Mouse (Mus musculus) embryonic facial prominence, embryonic 11.5 days (tissue): ENCODE data around the gene Adam19. TPM values are rescaled to one million over a fixed set of nuclear protein-coding genes. Genes with fewer than 3 reads are reported as not detected.
A peak's percentile ranks its signal among the peaks of the same experiment; 100 is the strongest.

Source experiments
- ATAC-seq: fragments of 200-750 bp; cut with Nextera tagmentation; replicated peaks from 2 replicates; pipeline ENCODE4 v1.8.0; 2017; ENCODE audit warnings: low read depth; ENCODE audit not compliant: insufficient number of reproducible peaks, low FRiP score, low TSS enrichment
- DNase-seq: peaks from one replicate; pipeline ENCODE4 v3.0.0-alpha.2; 2015; ENCODE audit warnings: low spot score
- H3K27ac ChIP-seq: fragments of 300-500 bp; sonication (generic); replicated peaks from 2 replicates; pipeline ENCODE4 v1.5.1; 2014; ENCODE audit warnings: mild to moderate bottlenecking, low read depth, low read length, control low read depth
- H3K27me3 ChIP-seq: fragments of 300-500 bp; sonication (generic); 2 replicates; pipeline ENCODE4 v1.6.1; 2014; ENCODE audit warnings: mild to moderate bottlenecking, low read length, moderate library complexity, mixed read lengths; ENCODE audit not compliant: control insufficient read depth, insufficient read depth
- H3K36me3 ChIP-seq: fragments of 300-500 bp; sonication (generic); replicated peaks from 2 replicates; pipeline ENCODE4 v1.6.1; 2014; ENCODE audit warnings: low read depth, mild to moderate bottlenecking, low read length, moderate library complexity, mixed read lengths; ENCODE audit not compliant: control insufficient read depth, insufficient read depth
- H3K4me1 ChIP-seq: fragments of 300-500 bp; sonication (generic); 2 replicates; pipeline ENCODE4 v1.6.1; 2014; ENCODE audit warnings: low read length, mixed read lengths; ENCODE audit not compliant: control insufficient read depth, insufficient read depth
- H3K4me2 ChIP-seq: fragments of 300-500 bp; sonication (generic); 2 replicates; pipeline ENCODE4 v1.6.1; 2014; ENCODE audit warnings: low read depth, mild to moderate bottlenecking, control low read depth, low read length, moderate library complexity
- H3K4me3 ChIP-seq: fragments of 300-500 bp; sonication (generic); 2 replicates; pipeline ENCODE4 v1.5.1; 2014; ENCODE audit warnings: low read depth, low read length, control low read depth
- H3K9ac ChIP-seq: fragments of 300-500 bp; sonication (generic); replicated peaks from 2 replicates; pipeline ENCODE4 v1.6.1; 2014; ENCODE audit warnings: mild to moderate bottlenecking, control low read depth, low read length
- H3K9me3 ChIP-seq: fragments of 300-500 bp; sonication (generic); replicated peaks from 2 replicates; pipeline ENCODE4 v1.6.1; 2016; ENCODE audit warnings: mild to moderate bottlenecking, low read length, inconsistent platforms, mixed read lengths; ENCODE audit not compliant: control insufficient read depth
- WGBS: fragments of 180-500 bp; shearing (Covaris S2); extraction: QIAGEN DNeasy Blood & Tissue Kit; methylation state at CpG from one replicate; pipeline ENCODE4 v1.1.7; 2014; 5-methylcytosine and 5-hydroxymethylcytosine counted together
- polyA plus RNA-seq: library from polyadenylated mRNA; unstranded; fragments of >200 nt; fragmentation: Nextera tagmentation; extraction: Ambion mirVana; gene quantifications from 2 replicates; pipeline ENCODE4 v1.2.1, GENCODE M21; 2014

The Adam19 gene
- polyA plus RNA-seq, 1 experiment from 2014 or later = 9.4 TPM

GRCm38 (mm10) chr11:46062993-46063731, 7.4 kb downstream of the Adam19 start:
- no peak for DNase-seq
- WGBS = 66% methylated on average over 9 of the region's 9 CpGs
- no peaks in the 10 kb centered on the region for H3K27me3 ChIP-seq
- H3K4me1 ChIP-seq = no peaks in the 10 kb centered on the region
- H3K4me3 ChIP-seq = no peak overlapping the region
- H3K36me3 ChIP-seq = no peaks in the 10 kb centered on the region
- H3K9ac ChIP-seq = no peak overlapping the region
- H3K9me3 ChIP-seq = no peaks in the 10 kb centered on the region
- H3K27ac ChIP-seq = no peak overlapping the region
- no peak overlapping the region for H3K4me2 ChIP-seq
- ATAC-seq = no peak

- Histone ChIP-seq H3K4me3 (no peak overlapping the region), H3K27ac (no peak overlapping the region; the same call in 1 of the 2 replicates), H3K4me1 (no peaks in the 10 kb centered on the region), H3K4me2 (no peak overlapping the region), H3K9ac (no peak overlapping the region), H3K27me3 (no peaks in the 10 kb centered on the region), H3K9me3 (no peaks in the 10 kb centered on the region), H3K36me3 (no peaks in the 10 kb centered on the region)
- WGBS = 50% methylated on average over 8 of the region's 8 CpGs
- DNase-seq = no peak
- ATAC-seq = no peak
Measured at GRCm38 (mm10) chr11:46064767-46065166, 9.0 kb downstream of the Adam19 start.

GRCm38 (mm10) chr11:46065201-46066011, 9.6 kb downstream of the Adam19 start:
- peak; percentile 50 for DNase-seq
- Histone ChIP-seq H3K9ac (no peak overlapping the region), H3K4me3 (no peak overlapping the region), H3K9me3 (no peaks in the 10 kb centered on the region), H3K27me3 (no peaks in the 10 kb centered on the region), H3K36me3 (no peaks in the 10 kb centered on the region), H3K4me2 (no peak overlapping the region), H3K27ac (no peak overlapping the region; the same call in 1 of the 2 replicates), H3K4me1 (no peaks in the 10 kb centered on the region)
- 51% methylated on average over 21 of the region's 21 CpGs for WGBS
- peak; percentile 34; the same call in 1 of the 2 replicates for ATAC-seq

GRCm38 (mm10) chr11:46067371-46068060, 11.7 kb downstream of the Adam19 start:
- Histone ChIP-seq H3K9ac (no peak overlapping the region), H3K9me3 (no peaks in the 10 kb centered on the region), H3K27ac (no peak overlapping the region), H3K4me3 (no peak overlapping the region), H3K27me3 (no peaks in the 10 kb centered on the region), H3K36me3 (no peaks in the 10 kb centered on the region), H3K4me1 (no peaks in the 10 kb centered on the region), H3K4me2 (no peak overlapping the region)
- ATAC-seq (no peak), DNase-seq (no peak)
- WGBS = 89% methylated on average over 10 of the region's 10 CpGs

- Histone ChIP-seq H3K9me3 (no peaks in the 10 kb centered on the region), H3K4me1 (peaks cover 3% of the 10 kb centered on the region; the same call in 1 of the 2 replicates), H3K27me3 (no peaks in the 10 kb centered on the region), H3K9ac (no peak overlapping the region; the same call in 1 of the 2 replicates), H3K36me3 (no peaks in the 10 kb centered on the region), H3K27ac (peak overlapping the region; percentile 29), H3K4me3 (no peak overlapping the region), H3K4me2 (no peak overlapping the region)
- DNase-seq (peak; percentile 40), ATAC-seq (no peak)
- 22% methylated on average over 12 of the region's 12 CpGs for WGBS
Measured at GRCm38 (mm10) chr11:46068756-46069407, 13.1 kb downstream of the Adam19 start.

GRCm38 (mm10) chr11:46069408-46070003, 13.7 kb downstream of the Adam19 start:
- Histone ChIP-seq H3K9me3 (no peaks in the 10 kb centered on the region), H3K27ac (peak overlapping the region; percentile 29), H3K4me1 (peaks cover 3% of the 10 kb centered on the region; the same call in 1 of the 2 replicates), H3K4me3 (no peak overlapping the region), H3K36me3 (no peaks in the 10 kb centered on the region), H3K27me3 (no peaks in the 10 kb centered on the region), H3K9ac (no peak overlapping the region), H3K4me2 (no peak overlapping the region)
- ATAC-seq (no peak; the same call in 1 of the 2 replicates), DNase-seq (peak; percentile 41)
- WGBS = 20% methylated on average over 16 of the region's 17 CpGs

GRCm38 (mm10) chr11:46070161-46070560, 14.4 kb downstream of the Adam19 start:
- DNase-seq (no peak), ATAC-seq (no peak)
- Histone ChIP-seq H3K27me3 (no peaks in the 10 kb centered on the region), H3K9me3 (no peaks in the 10 kb centered on the region), H3K9ac (no peak overlapping the region), H3K27ac (peak overlapping the region; percentile 29; the same call in 1 of the 2 replicates), H3K4me2 (no peak overlapping the region), H3K4me1 (peaks cover 3% of the 10 kb centered on the region; the same call in 1 of the 2 replicates), H3K4me3 (no peak overlapping the region), H3K36me3 (no peaks in the 10 kb centered on the region)
- WGBS = 79% methylated on average over 4 of the region's 4 CpGs
